Mouse (Mus musculus): ENCODE measurements around the gene Nmt1. TPM values are rescaled to one million over a fixed set of nuclear protein-coding genes. Genes with fewer than 3 reads are reported as not detected.

The Nmt1 gene
- 11.1 TPM for polyA plus RNA-seq (2014; fragmentation: Illumina TruSeq; extraction: RNeasy Lipid Tissue Mini Kit (QIAGEN cat#74804); ENCODE audit: low read depth, low replicate concordance)

DNA sequence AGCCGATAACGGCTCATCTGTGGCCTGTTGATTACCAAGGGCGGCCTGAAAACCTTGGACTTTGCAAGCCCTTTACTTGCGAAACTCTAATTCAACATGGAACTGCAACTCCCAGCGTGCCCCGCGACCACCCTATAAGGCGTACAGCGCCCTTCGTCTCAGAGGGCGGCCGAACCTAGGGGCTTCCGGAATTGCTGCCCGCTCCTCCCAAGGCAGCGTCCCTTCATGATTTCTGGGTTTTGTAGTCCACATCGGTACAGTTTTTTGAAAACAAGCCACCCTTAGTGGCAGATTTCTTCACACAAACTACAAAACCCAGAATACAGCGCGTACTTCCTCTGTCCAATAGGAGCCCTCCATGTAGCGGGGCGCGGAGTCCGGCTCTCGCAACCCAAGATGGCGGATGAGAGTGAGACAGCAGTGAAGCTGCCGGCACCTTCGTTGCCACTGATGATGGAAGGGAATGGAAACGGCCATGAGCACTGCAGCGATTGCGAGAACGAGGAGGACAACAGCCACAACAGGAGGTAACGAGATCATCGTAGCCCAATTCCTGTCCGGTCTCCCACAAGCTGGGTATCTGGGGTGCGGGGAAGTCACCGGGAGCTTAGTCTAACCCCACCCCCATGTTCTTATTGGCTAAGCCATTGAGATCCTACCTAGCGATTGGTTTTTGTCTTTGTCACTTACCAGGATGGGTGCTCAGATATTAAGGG, at the start of gene Nmt1, which contains the start of gene Dcakd:
Gene Nmt1 (plus strand): TSS at position 15 of the 716 bp plus-strand sequence.
Gene Dcakd (minus strand): TSS at position 158 of the 716 bp plus-strand sequence.

GRCm38 (mm10) chr11:103101481-103101865, 73.5 kb downstream of the Nmt1 start, which contains the start of the genes Plcd3 and Acbd4:
Gene Plcd3 (minus strand): TSS chr11:103101658.
Gene Acbd4 (plus strand): TSS chr11:103101682.

GRCm38 (mm10) chr11:103116008-103116818, 88.2 kb downstream of the Nmt1 start, which contains the start of gene Hexim1:
Gene Hexim1 (plus strand): TSS chr11:103116231.

Other genes with a start within 250 kb of the Nmt1 start
- gene Gjc1, start 208.5 kb upstream of the Nmt1 start, polyA plus RNA-seq (2014; fragmentation: Illumina TruSeq; extraction: RNeasy Lipid Tissue Mini Kit (QIAGEN cat#74804); ENCODE audit: low read depth, low replicate concordance), result 0.66 TPM
- not detected for gene Higd1b, start 192.3 kb upstream of the Nmt1 start, polyA plus RNA-seq (2014; fragmentation: Illumina TruSeq; extraction: RNeasy Lipid Tissue Mini Kit (QIAGEN cat#74804); ENCODE audit: low read depth, low replicate concordance)
- gene Eftud2, start 147.2 kb upstream of the Nmt1 start, polyA plus RNA-seq (2014; fragmentation: Illumina TruSeq; extraction: RNeasy Lipid Tissue Mini Kit (QIAGEN cat#74804); ENCODE audit: low read depth, low replicate concordance), result 7.8 TPM
- gene Ccdc103, start 147.0 kb upstream of the Nmt1 start, polyA plus RNA-seq (2014; fragmentation: Illumina TruSeq; extraction: RNeasy Lipid Tissue Mini Kit (QIAGEN cat#74804); ENCODE audit: low read depth, low replicate concordance), result not detected
- gene Fam187a, start 143.0 kb upstream of the Nmt1 start, polyA plus RNA-seq (2014; fragmentation: Illumina TruSeq; extraction: RNeasy Lipid Tissue Mini Kit (QIAGEN cat#74804); ENCODE audit: low read depth, low replicate concordance), result not detected
- gene Gfap, start 127.3 kb upstream of the Nmt1 start, polyA plus RNA-seq (2014; fragmentation: Illumina TruSeq; extraction: RNeasy Lipid Tissue Mini Kit (QIAGEN cat#74804); ENCODE audit: low read depth, low replicate concordance), result 0.24 TPM
- gene Kif18b, start 103.1 kb upstream of the Nmt1 start, polyA plus RNA-seq (2014; fragmentation: Illumina TruSeq; extraction: RNeasy Lipid Tissue Mini Kit (QIAGEN cat#74804); ENCODE audit: low read depth, low replicate concordance), result not detected
- not detected for gene C1ql1, start 81.5 kb upstream of the Nmt1 start, polyA plus RNA-seq (2014; fragmentation: Illumina TruSeq; extraction: RNeasy Lipid Tissue Mini Kit (QIAGEN cat#74804); ENCODE audit: low read depth, low replicate concordance)
- gene Dcakd, start 143 bp downstream of the Nmt1 start, polyA plus RNA-seq (2014; fragmentation: Illumina TruSeq; extraction: RNeasy Lipid Tissue Mini Kit (QIAGEN cat#74804); ENCODE audit: low read depth, low replicate concordance), result 20.2 TPM
- not detected for gene Plcd3, start 73.5 kb downstream of the Nmt1 start, polyA plus RNA-seq (2014; fragmentation: Illumina TruSeq; extraction: RNeasy Lipid Tissue Mini Kit (QIAGEN cat#74804); ENCODE audit: low read depth, low replicate concordance)
- 10.8 TPM for gene Acbd4, start 73.5 kb downstream of the Nmt1 start, polyA plus RNA-seq (2014; fragmentation: Illumina TruSeq; extraction: RNeasy Lipid Tissue Mini Kit (QIAGEN cat#74804); ENCODE audit: low read depth, low replicate concordance)
- 16.2 TPM for gene Hexim1, start 88.0 kb downstream of the Nmt1 start, polyA plus RNA-seq (2014; fragmentation: Illumina TruSeq; extraction: RNeasy Lipid Tissue Mini Kit (QIAGEN cat#74804); ENCODE audit: low read depth, low replicate concordance)
- gene Hexim2, start 104.2 kb downstream of the Nmt1 start, polyA plus RNA-seq (2014; fragmentation: Illumina TruSeq; extraction: RNeasy Lipid Tissue Mini Kit (QIAGEN cat#74804); ENCODE audit: low read depth, low replicate concordance), result 0.26 TPM
- gene Fmnl1, start 142.9 kb downstream of the Nmt1 start, polyA plus RNA-seq (2014; fragmentation: Illumina TruSeq; extraction: RNeasy Lipid Tissue Mini Kit (QIAGEN cat#74804); ENCODE audit: low read depth, low replicate concordance), result 0.56 TPM
- gene 1700023F06Rik, start 180.4 kb downstream of the Nmt1 start, polyA plus RNA-seq (2014; fragmentation: Illumina TruSeq; extraction: RNeasy Lipid Tissue Mini Kit (QIAGEN cat#74804); ENCODE audit: low read depth, low replicate concordance), result not detected
- not detected for gene Spata32, start 190.2 kb downstream of the Nmt1 start, polyA plus RNA-seq (2014; fragmentation: Illumina TruSeq; extraction: RNeasy Lipid Tissue Mini Kit (QIAGEN cat#74804); ENCODE audit: low read depth, low replicate concordance)
- 0.08 TPM for gene Map3k14, start 239.3 kb downstream of the Nmt1 start, polyA plus RNA-seq (2014; fragmentation: Illumina TruSeq; extraction: RNeasy Lipid Tissue Mini Kit (QIAGEN cat#74804); ENCODE audit: low read depth, low replicate concordance)